Mouse (Mus musculus) liver, adult 2 months (tissue): ENCODE measurements around the gene Eif4a1.

Experiments used
- CTCF ChIP-seq: fragments of 200-500 bp; IDR thresholded peaks from 2 replicates; pipeline ENCODE4 v1.5.1; 2011; ENCODE audit warnings: low read depth, low read length, control low read depth
- POLR2A ChIP-seq: fragments of 200-500 bp; IDR thresholded peaks from 2 replicates; pipeline ENCODE4 v1.6.1; 2011; ENCODE audit warnings: low read length, control low read depth; ENCODE audit not compliant: insufficient read depth; ENCODE audit errors: extremely low read depth

DNA sequence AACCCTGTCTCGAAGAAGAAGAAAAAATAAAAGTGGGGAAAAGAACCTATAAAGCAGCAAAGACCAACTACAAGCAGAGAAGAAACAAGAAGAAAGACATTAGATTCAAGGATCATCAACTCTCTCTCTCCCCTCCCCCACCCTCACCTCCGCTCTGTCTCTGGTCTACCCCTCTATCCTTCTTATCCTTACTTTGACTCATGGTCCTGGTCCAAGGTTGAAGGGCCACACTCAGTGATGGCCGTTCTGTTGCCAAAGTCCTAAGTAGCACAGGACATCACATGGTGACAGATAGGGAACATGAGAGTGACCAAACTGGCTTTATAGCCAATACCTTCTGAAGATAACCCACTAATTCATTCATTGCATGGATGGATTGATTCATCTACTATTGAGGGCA lies 25.2 kb upstream of the Eif4a1 start:
- TF ChIP-seq CTCF (no peak), POLR2A (no peak)
